Mouse (Mus musculus): ENCODE measurements at regions not wholly inside any gene's neighbourhood (a gene's known extent, or its start where the extent isn't known, plus 50 kb on each side); places are given as distances from the start of the nearest gene placed in this dataset.

- DNase-seq: no peak
- intact Hi-C loops (cut with DNase I): no loop called here
These were observed 473.2 kb downstream of the 1810013L24Rik start for GRCm38 (mm10) chr16:9303134-9303533.

GRCm38 (mm10) chr16:9304079-9304478 is 474.2 kb downstream of the 1810013L24Rik start:
- intact Hi-C loops (cut with DNase I): no loop called here
- DNase-seq: no peak

DNA sequence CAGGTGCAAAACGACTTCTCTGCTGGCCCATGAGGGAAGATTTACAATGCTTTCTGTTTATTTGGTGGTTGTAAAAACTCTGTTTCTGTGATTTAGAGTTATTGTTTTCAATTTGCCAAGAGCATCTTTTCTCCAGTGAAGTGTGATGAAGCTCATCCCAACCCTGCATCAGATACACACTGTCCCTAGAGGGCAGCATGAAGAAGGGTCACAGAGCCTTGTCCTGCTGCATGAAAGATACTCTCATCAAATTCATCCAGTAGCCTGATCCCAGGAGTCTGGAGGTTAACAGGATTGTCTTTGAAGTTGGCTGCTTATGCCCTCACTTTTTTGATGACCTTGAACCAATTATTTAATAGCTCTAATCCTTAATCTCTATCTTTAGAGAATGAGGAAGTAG is 480.8 kb downstream of the 1810013L24Rik start:
- DNase-seq: no peak

DNA sequence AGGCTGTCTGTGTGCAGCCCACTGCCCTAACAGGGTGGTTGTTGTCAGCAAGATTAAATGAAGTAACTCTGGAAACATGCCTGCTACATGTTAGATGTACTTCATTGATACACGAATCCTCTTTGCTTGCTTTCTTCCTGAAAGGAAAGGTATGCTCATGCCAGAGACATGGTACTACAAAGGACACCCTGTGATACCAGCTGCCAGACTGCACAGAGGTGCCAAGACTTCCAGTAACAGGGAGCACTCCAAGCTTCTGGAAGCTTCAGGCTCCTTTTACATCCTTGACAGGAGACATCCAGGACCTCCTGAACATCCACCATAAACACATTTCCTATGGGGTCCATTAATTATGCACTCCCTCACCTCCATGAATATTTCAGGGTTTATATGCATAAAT is 505.7 kb downstream of the 1810013L24Rik start:
- no peak for DNase-seq
- intact Hi-C loops (cut with DNase I): no loop called here

More for the DNA sequence above, 480.8 kb downstream of the 1810013L24Rik start:
- intact Hi-C loops (cut with DNase I): no loop called here

- intact Hi-C loops (cut with DNase I): no loop called here
- DNase-seq: no peak
These were observed 506.2 kb downstream of the 1810013L24Rik start for GRCm38 (mm10) chr16:9336063-9336462.

DNA sequence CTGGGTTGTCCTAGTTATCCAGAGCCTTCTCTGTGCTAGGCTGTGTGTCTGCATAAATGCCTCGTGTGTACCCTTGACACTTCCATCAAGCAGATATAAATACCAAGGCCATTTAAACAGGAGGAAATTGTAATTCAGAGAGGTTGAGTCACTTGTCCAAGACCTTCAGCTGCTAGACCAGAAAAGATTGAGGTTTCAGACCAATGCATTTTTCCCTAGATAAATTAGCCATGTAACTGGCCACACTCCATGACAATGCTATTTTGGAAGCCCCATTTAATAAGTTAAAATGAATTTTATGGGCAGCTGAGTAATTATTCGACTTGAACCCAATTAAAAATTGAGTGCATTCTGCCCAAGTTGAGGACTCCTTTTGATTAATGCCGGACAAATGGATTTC is 509.6 kb downstream of the 1810013L24Rik start:
- intact Hi-C loops (cut with DNase I): no loop called here
- no peak for DNase-seq

GRCm38 (mm10) chr16:9341245-9341644 is 511.3 kb downstream of the 1810013L24Rik start:
- intact Hi-C loops (cut with DNase I): no loop called here
- DNase-seq: no peak

DNA sequence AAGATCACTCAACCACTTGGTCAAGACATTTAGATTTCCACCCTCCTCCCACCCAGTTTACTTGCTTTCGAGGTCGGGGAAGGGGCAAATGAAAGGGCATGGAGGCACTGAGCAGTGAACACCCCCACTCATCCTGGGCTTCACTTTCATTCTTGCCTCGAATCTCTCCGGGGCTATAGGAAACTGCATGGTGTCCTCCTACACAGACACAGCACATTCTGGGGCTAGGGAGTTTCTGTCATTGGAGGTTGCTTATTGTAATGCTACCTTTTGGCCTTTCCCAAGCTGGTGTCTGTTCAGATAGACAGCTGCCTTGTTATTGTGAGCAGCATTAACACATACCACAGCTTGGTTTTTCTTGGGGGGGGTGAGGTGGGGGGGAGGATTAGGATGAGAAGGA is 523.9 kb downstream of the 1810013L24Rik start:
- DNase-seq: no peak
- intact Hi-C loops (cut with DNase I): no loop called here

DNA sequence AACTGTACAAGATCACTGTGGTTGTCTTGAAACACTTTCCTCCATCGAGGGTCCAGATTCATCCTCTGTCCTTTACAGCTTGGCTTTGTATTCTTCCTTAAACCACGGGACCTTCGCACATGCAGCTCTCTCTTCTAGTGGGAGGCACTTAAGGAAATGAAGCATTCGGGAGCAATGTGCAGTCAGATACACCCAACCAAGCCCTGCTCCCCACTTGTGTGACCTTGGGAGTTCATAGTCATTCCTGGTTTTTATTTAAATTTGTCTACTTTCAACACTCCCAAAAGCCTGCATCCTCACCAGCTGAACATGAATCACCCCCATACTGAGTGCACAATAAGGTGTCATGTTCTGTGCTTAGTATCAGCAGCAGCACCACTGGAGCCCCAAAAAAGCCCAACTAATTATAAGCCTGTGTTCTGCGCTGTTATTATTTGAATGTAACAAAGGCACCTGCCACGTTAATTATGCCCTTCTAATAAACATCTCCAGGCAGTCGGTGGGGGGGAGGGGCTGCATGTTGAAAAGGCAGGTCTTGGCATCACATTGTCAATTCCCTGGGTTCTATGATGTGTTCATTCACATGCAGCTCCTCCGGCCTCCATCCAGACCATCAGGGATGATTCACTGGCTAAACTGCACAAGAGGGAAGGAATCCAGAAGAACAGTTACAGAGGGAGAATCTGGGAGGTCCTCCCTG is 524.6 kb downstream of the 1810013L24Rik start:
- intact Hi-C loops (cut with DNase I): no loop called here
- no peak for DNase-seq

- intact Hi-C loops (cut with DNase I): no loop called here
- no peak for DNase-seq
These were observed 528.8 kb downstream of the 1810013L24Rik start for GRCm38 (mm10) chr16:9358651-9359050.

- DNase-seq: no peak
- intact Hi-C loops (cut with DNase I): no loop called here
These were observed 529.7 kb downstream of the 1810013L24Rik start for GRCm38 (mm10) chr16:9359399-9360135.

DNA sequence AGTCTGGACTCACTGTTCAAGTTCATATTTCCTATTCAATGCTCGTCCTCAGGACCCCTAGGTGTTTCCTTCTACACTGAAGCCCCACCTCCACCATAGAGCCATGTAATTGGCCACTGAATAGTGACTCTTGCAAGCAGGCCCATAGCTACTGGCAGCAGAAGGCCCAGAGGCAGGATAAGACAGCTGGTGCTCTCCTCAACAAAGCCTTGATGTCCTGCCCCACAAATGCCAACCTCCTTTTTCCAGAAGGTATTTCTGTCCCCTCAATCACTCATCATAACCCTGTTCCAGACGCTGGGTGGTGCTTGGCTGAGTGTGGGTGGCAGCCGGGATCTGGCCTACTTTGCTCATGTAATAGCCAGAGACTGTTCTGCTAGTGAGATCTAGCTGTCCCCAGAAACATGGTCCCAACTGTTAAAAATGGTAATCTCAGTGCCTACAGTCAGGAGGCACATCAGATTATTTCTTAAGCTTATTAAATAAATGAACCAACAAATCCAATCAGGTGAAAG is 530.9 kb downstream of the 1810013L24Rik start:
- intact Hi-C loops (cut with DNase I): no loop called here
- no peak for DNase-seq

GRCm38 (mm10) chr16:9362116-9362515 is 532.2 kb downstream of the 1810013L24Rik start:
- intact Hi-C loops (cut with DNase I): no loop called here
- peak; percentile 3 to 7 for DNase-seq

DNA sequence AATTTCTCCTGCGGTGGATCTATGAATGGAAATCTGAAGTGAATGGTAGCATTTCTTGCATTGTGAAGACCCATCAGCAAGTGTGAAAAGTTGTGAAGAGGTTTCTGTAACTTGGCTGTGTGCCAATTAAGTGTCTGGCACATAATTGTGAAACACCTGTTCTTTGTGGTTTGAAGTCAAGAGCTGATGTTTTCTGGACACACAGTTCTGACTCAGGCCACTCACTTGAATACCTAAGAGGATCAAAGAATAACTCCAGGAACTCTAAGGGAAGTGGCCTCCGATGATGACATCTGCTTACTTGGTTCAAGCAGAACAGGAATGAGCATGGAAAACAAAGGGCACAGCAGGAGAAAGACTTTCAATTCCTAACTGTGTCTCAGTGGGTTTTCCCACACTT is 534.2 kb downstream of the 1810013L24Rik start:
- intact Hi-C loops (cut with DNase I): no loop called here
- no peak for DNase-seq

GRCm38 (mm10) chr16:9390986-9391385 is 561.1 kb downstream of the 1810013L24Rik start:
- no peak for DNase-seq
- intact Hi-C loops (cut with DNase I): no loop called here

DNA sequence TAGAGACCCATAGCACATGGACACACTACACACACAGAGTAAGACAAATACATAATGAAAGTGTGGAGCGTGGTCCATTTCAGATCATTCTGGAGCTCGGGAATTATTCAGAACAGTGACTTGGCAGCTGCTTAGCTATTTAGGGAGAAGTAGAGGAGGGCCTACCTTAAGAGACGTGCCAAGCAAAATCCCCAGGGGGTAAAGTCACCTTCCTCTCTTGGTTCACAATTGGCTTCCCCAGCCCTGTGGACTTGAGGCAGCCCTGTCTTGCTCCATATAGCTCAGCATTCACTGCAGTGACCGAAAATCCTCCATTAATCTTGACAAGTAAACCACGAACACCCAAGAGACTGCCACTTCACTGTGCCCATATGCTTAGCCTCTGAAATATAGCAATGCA is 574.8 kb downstream of the 1810013L24Rik start:
- peak; percentile 11 to 36 for DNase-seq
- intact Hi-C loops (cut with DNase I): no loop called here

DNA sequence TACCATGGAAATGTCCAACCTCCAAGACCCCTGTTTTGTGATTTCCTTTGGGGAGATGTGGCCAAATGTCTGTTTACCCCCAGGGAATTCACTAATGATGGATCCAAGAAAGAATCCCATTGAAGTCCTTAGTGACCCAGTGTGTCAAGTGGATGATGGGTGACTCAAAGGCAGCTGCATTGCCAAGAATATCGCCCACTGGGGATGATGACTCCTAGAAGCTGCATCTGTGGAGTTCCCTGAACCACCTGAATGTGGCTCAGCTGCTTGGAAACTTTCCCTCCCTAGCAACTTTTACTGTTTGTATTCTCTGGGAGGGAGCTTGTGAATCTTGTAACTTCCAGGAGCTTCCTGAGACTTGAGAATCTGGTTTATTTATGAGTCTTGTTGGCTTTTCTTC is 578.3 kb downstream of the 1810013L24Rik start:
- no peak for DNase-seq
- intact Hi-C loops (cut with DNase I): no loop called here

GRCm38 (mm10) chr16:9430509-9430908 is 564.9 kb downstream of the Grin2a start:
- intact Hi-C loops (cut with DNase I): no loop called here
- DNase-seq: no peak

DNA sequence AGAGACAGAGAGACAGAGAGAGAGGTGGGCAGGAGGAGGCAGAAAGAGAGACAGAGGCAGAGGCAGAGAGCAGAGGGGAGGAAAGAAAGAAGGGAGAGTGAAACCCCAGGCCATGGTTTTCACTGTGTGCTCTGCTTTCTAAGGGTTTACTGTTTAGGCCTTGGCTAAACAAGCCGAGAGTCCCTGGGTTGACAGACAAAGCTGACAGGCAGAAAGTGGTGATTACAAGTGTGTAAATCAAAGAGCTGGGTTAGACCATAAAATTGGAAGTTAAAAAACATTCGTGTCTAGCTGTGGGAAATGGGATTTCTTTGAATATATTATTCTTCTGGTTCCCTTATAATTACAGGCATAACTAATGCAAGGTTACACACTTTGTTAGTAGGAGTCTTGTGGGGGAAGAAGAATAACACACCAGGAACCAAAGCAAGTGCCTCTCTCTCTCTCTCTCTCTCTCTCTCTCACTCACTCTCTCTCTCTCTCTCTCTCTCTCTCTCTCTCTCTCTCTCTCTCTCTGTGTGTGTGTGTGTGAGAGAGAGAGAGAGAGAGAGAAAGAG is 556.0 kb downstream of the Grin2a start:
- intact Hi-C loops (cut with DNase I): no loop called here
- DNase-seq: no peak

- intact Hi-C loops (cut with DNase I): no loop called here
- no peak for DNase-seq
These were observed 555.5 kb downstream of the Grin2a start for GRCm38 (mm10) chr16:9439891-9440290.

DNA sequence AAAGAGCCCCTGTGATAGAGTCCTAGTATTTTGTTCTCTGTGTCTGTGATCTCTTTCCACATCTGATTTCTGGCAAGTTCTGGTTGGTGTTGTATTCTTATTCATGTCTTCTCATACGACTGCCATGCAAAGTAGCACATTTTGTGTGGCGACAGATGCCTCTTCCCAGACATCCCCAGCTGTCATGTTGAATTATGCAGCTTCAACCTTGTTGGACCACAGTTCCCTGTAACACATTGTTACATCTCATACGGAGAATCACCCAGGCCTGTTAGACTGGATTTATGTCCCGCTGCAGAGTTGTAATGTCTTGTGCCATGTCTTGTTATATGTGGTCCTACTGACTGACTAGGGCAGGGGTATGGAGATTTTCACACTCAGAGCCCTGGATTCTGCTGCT is 543.3 kb downstream of the Grin2a start:
- intact Hi-C loops (cut with DNase I): no loop called here
- no peak for DNase-seq

GRCm38 (mm10) chr16:9457574-9457973 is 537.8 kb downstream of the Grin2a start:
- intact Hi-C loops (cut with DNase I): no loop called here
- DNase-seq: no peak
